ENCODE assay signal across 8 mouse cellular contexts in the genomic region with DNA sequence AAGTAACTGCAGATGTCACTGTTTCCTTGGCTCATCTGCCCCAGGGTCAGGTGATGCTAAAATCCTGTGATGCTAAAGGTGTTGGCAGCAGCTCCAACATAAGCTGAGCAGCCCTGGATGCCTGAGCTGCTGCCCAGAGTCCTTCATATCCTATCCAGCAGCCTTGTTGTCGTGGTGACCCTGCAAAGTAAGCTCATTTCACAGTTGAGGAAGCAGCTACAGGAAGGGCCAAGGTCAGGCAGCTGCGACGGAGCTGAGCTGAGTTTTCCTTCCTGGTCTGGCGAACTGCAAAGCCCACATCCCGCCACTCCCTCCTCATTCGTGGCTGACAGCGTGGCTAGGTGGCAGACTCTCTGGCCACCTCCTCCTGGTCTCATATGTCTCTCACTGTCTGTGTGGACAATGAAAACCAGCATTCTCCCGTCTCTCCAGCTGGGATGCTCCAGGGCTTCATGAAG. TPM values are rescaled to one million over a fixed set of nuclear protein-coding genes. Genes with fewer than 3 reads are reported as not detected.
DNase-seq lines count a peak whose midpoint lies in the region; ATAC-seq lines count a peak whose summit lies in the region.

No protein-coding gene starts in this region.

- peak; percentile 57; the same call in 1 of the 2 replicates for ATAC-seq in forebrain, embryonic 14.5 days

- intact Hi-C loops in heart, postnatal 25 days (cut with DNase I): loop anchor here (5.0 kb wide), 1 partner anchor 42 kb away; the partner anchor contains the start of gene A930033H14Rik

- no peak overlapping the region for H3K4me2 ChIP-seq in forebrain, embryonic 14.5 days (ENCODE audit: low read length)

- no peaks in the 10 kb centered on the region for H3K4me1 ChIP-seq in forebrain, embryonic 14.5 days (ENCODE audit: control insufficient read depth, insufficient read depth, low read length)

- H3K27ac ChIP-seq in forebrain, embryonic 14.5 days (ENCODE audit: low read depth, low read length): no peak overlapping the region
- H3K27ac ChIP-seq in macrophage: peak overlapping the region; percentile 94

- 23% methylated on average over 8 of the region's 8 CpGs for WGBS in forebrain, embryonic 14.5 days
- WGBS in macrophage (ENCODE audit: missing documents): 5% methylated on average over 8 of the region's 8 CpGs

- H3K9me3 ChIP-seq in forebrain, embryonic 14.5 days (replicated peaks; ENCODE audit: control insufficient read depth, low read length): no peaks in the 10 kb centered on the region

- DNase-seq in spleen, adult 18-20 months: peak; percentile 50 to 65
- no peak for DNase-seq in spleen, adult 12 weeks (ENCODE audit: low spot score)
- DNase-seq in forebrain, embryonic 14.5 days (ENCODE audit: low spot score): peak; percentile 20
- DNase-seq in heart, postnatal 25 days (ENCODE audit: low spot score): peak; percentile 65
- peak; percentile 80 to 89 for DNase-seq in kidney, postnatal 4 days
- DNase-seq in spleen, postnatal 4 days (ENCODE audit: low spot score in 2 of 2): peak; percentile 52 to 72
- no peak for DNase-seq in cerebellum, postnatal 36 days

- H3K4me3 ChIP-seq in forebrain, embryonic 14.5 days (ENCODE audit: low read depth, low read length): no peak overlapping the region
- no peak overlapping the region for H3K4me3 ChIP-seq in macrophage (ENCODE audit: inconsistent target)

- no peaks in the 10 kb centered on the region for H3K27me3 ChIP-seq in forebrain, embryonic 14.5 days (replicated peaks; ENCODE audit: control insufficient read depth, insufficient read depth, low read length)

- no peak overlapping the region for H3K9ac ChIP-seq in forebrain, embryonic 14.5 days (ENCODE audit: low read length)

- no peaks in the 10 kb centered on the region for H3K36me3 ChIP-seq in forebrain, embryonic 14.5 days (ENCODE audit: control insufficient read depth, insufficient read depth, low read length)
- H3K36me3 ChIP-seq in macrophage (ENCODE audit: inconsistent target): no peaks in the 10 kb centered on the region

- no peaks in the 10 kb centered on the region for H3K79me2 ChIP-seq in macrophage (ENCODE audit: inconsistent target)

RNA-seq across cellular contexts. Expression of gene A930033H14Rik, which starts 41.5 kb away (rescaled TPM):
- polyA plus RNA-seq in forebrain, embryonic 14.5 days (2014; fragmentation: Nextera tagmentation; extraction: Ambion mirVana): 0.71 and 1.0 TPM in 2 replicates
- 1 to 10 TPM in 1 of 2 experiments, under 1 TPM in 1; 0.92 to 1.8 TPM for total RNA-seq in heart, postnatal 25 days (2021)
- 10 to 100 TPM in 2 of 26 experiments, 1 to 10 TPM in 24; 1.5 to 10.8 (median 5.5) TPM for total RNA-seq in macrophage (2018; cell fraction: chromatin; rRNA removed)
- 1 to 10 TPM in 2 of 26 experiments, under 1 TPM in 24; 0.18 to 1.3 (median 0.45) TPM for total RNA-seq in macrophage (2018; cell fraction: cytosol; rRNA removed)
- 10 to 100 TPM in 5 of 26 experiments, 1 to 10 TPM in 21; 2.6 to 17.0 (median 7.7) TPM for total RNA-seq in macrophage (2018; cell fraction: nucleus; rRNA removed)
- polyA plus RNA-seq in macrophage (2018): 0.46 to 0.94 TPM (median 0.87 TPM) in 3 replicates

Comparison
In these comparisons a context has a peak if more than half of its experiments do, and no peak if none do; other contexts are left out.
1. DNase-seq: peak in spleen, adult 18-20 months (2 of 2), forebrain, embryonic 14.5 days (single experiment), heart, postnatal 25 days (single experiment), kidney, postnatal 4 days (2 of 2) and spleen, postnatal 4 days (2 of 2); none in spleen, adult 12 weeks (single experiment) and cerebellum, postnatal 36 days (0 of 2).